Mouse (Mus musculus) G1E (cell line): ENCODE data around the gene Hspb7.

Experiments used
- CTCF ChIP-seq: IDR thresholded peaks from 2 replicates; pipeline ENCODE4 v1.5.1; 2012; ENCODE audit warnings: low read depth, low read length, inconsistent platforms, mixed read lengths
- GATA2 ChIP-seq: IDR thresholded peaks from 2 replicates; pipeline ENCODE4 v1.6.1; 2012; ENCODE audit warnings: low read depth, low read length, inconsistent platforms, borderline replicate concordance

GRCm38 (mm10) chr4:141466844-141467580 is 46.4 kb downstream of the Hspb7 start:
- no peak for TF ChIP-seq CTCF
- no peak for TF ChIP-seq GATA2
